ENCODE assay signal across 14 mouse cellular contexts in genomic region chr4:102762075-102762474, GRCm38 (mm10). TPM values are rescaled to one million over a fixed set of nuclear protein-coding genes. Genes with fewer than 3 reads are reported as not detected.
A peak's percentile ranks its signal among the peaks of the same experiment; 100 is the strongest.
DNase-seq lines count a peak whose midpoint lies in the region; ATAC-seq and TF ChIP-seq lines count a peak whose summit lies in the region.
"Had no signal": no experiment of that assay in that cellular context is flagged by ENCODE, and none has a peak within 500 bp of the region (broad histone marks: within the 10 kb centered on the region; RNA-seq: fewer than 3 reads in every experiment).

No protein-coding gene starts in this region.

- H3K4me3 ChIP-seq in forebrain, embryonic 12.5 days (replicated peaks): peak overlapping the region; percentile 9; the same call in 1 of the 2 replicates
- H3K4me3 ChIP-seq in forebrain, embryonic 11.5 days (ENCODE audit: low read depth, low read length): no peak overlapping the region
- no peak overlapping the region for H3K4me3 ChIP-seq in stomach, embryonic 14.5 days (ENCODE audit: low read depth, low read length)
- no peak overlapping the region for H3K4me3 ChIP-seq in stomach, postnatal 0 days (ENCODE audit: low read depth, low read length)
- H3K4me3 ChIP-seq in midbrain, embryonic 12.5 days: peak overlapping the region; percentile 25
- H3K4me3 ChIP-seq: embryonic facial prominence, embryonic 15.5 days; lung, embryonic 15.5 days had no signal

- H3K4me1 ChIP-seq in forebrain, embryonic 12.5 days: peaks cover 10% of the 10 kb centered on the region
- H3K4me1 ChIP-seq in forebrain, embryonic 11.5 days (replicated peaks; ENCODE audit: control insufficient read depth, insufficient read depth, low read length): peaks cover 3% of the 10 kb centered on the region; the same call in 1 of the 2 replicates
- H3K4me1 ChIP-seq in stomach, embryonic 14.5 days (ENCODE audit: control insufficient read depth, insufficient read depth, low read length): no peaks in the 10 kb centered on the region
- no peaks in the 10 kb centered on the region for H3K4me1 ChIP-seq in stomach, postnatal 0 days (replicated peaks; ENCODE audit: control insufficient read depth, insufficient read depth)
- peaks cover 15% of the 10 kb centered on the region for H3K4me1 ChIP-seq in midbrain, embryonic 12.5 days

- 85% methylated on average over 7 of the region's 7 CpGs for WGBS in forebrain, embryonic 12.5 days
- WGBS in forebrain, embryonic 11.5 days: 87% methylated on average over 7 of the region's 7 CpGs
- WGBS in stomach, embryonic 14.5 days: 74% methylated on average over 7 of the region's 7 CpGs
- 77% methylated on average over 7 of the region's 7 CpGs for WGBS in stomach, postnatal 0 days
- 82% methylated on average over 7 of the region's 7 CpGs for WGBS in midbrain, embryonic 12.5 days

- H3K27me3 ChIP-seq in forebrain, embryonic 12.5 days: no peaks in the 10 kb centered on the region
- H3K27me3 ChIP-seq in forebrain, embryonic 11.5 days (ENCODE audit: control insufficient read depth, insufficient read depth, low read length): no peaks in the 10 kb centered on the region
- H3K27me3 ChIP-seq in stomach, embryonic 14.5 days (ENCODE audit: control insufficient read depth, insufficient read depth, low read length): no peaks in the 10 kb centered on the region
- H3K27me3 ChIP-seq in stomach, postnatal 0 days (ENCODE audit: control insufficient read depth, insufficient read depth, low read length): no peaks in the 10 kb centered on the region
- no peaks in the 10 kb centered on the region for H3K27me3 ChIP-seq in midbrain, embryonic 12.5 days
- H3K27me3 ChIP-seq: embryonic facial prominence, embryonic 15.5 days; lung, embryonic 15.5 days had no signal

- no peak for TF ChIP-seq CTCF in stomach, postnatal 0 days (IDR thresholded peaks at IDR 0.05; ENCODE audit: low read depth)

- H3K36me3 ChIP-seq in forebrain, embryonic 12.5 days (replicated peaks): no peaks in the 10 kb centered on the region
- no peaks in the 10 kb centered on the region for H3K36me3 ChIP-seq in forebrain, embryonic 11.5 days (ENCODE audit: control insufficient read depth, insufficient read depth, low read length)
- no peaks in the 10 kb centered on the region for H3K36me3 ChIP-seq in stomach, embryonic 14.5 days (ENCODE audit: control insufficient read depth, insufficient read depth, low read length)
- H3K36me3 ChIP-seq in stomach, postnatal 0 days (ENCODE audit: control insufficient read depth, insufficient read depth, low read length): no peaks in the 10 kb centered on the region
- no peaks in the 10 kb centered on the region for H3K36me3 ChIP-seq in midbrain, embryonic 12.5 days
- H3K36me3 ChIP-seq: embryonic facial prominence, embryonic 15.5 days; lung, embryonic 15.5 days had no signal

- DNase-seq in forebrain, embryonic 11.5 days (ENCODE audit: low spot score): no peak
- DNase-seq in stomach, postnatal 0 days (ENCODE audit: low spot score): no peak
- DNase-seq in ovary, postnatal 10 days (ENCODE audit: low spot score): no peak
- no peak for DNase-seq in urinary bladder, postnatal 25 days (ENCODE audit: low spot score)
- DNase-seq: adrenal gland, postnatal 25 days; cerebellum, adult 8-10 months; gastrocnemius, postnatal 25 days; kidney, adult 2 months had no signal

- H3K9me3 ChIP-seq in forebrain, embryonic 12.5 days: no peaks in the 10 kb centered on the region
- H3K9me3 ChIP-seq in forebrain, embryonic 11.5 days (ENCODE audit: control insufficient read depth, low read length): no peaks in the 10 kb centered on the region
- H3K9me3 ChIP-seq in stomach, embryonic 14.5 days (ENCODE audit: control insufficient read depth, low read depth, low read length): no peaks in the 10 kb centered on the region
- no peaks in the 10 kb centered on the region for H3K9me3 ChIP-seq in stomach, postnatal 0 days (ENCODE audit: control insufficient read depth, low read length)
- no peaks in the 10 kb centered on the region for H3K9me3 ChIP-seq in midbrain, embryonic 12.5 days
- H3K9me3 ChIP-seq: embryonic facial prominence, embryonic 15.5 days; lung, embryonic 15.5 days had no signal

- H3K27ac ChIP-seq in forebrain, embryonic 12.5 days: no peak overlapping the region
- no peak overlapping the region for H3K27ac ChIP-seq in forebrain, embryonic 11.5 days (ENCODE audit: low read depth, low read length)
- no peak overlapping the region for H3K27ac ChIP-seq in stomach, embryonic 14.5 days (ENCODE audit: low read length)
- H3K27ac ChIP-seq in stomach, postnatal 0 days (replicated peaks): no peak overlapping the region
- H3K27ac ChIP-seq in midbrain, embryonic 12.5 days (replicated peaks): no peak overlapping the region
- H3K27ac ChIP-seq: embryonic facial prominence, embryonic 15.5 days; lung, embryonic 15.5 days had no signal

- H3K9ac ChIP-seq in forebrain, embryonic 12.5 days: no peak overlapping the region
- H3K9ac ChIP-seq in forebrain, embryonic 11.5 days (ENCODE audit: low read length): no peak overlapping the region
- no peak overlapping the region for H3K9ac ChIP-seq in stomach, embryonic 14.5 days (replicated peaks; ENCODE audit: low read depth, low read length)
- H3K9ac ChIP-seq in stomach, postnatal 0 days (ENCODE audit: low read length): no peak overlapping the region
- no peak overlapping the region for H3K9ac ChIP-seq in midbrain, embryonic 12.5 days (replicated peaks)
- H3K9ac ChIP-seq: embryonic facial prominence, embryonic 15.5 days; lung, embryonic 15.5 days had no signal

- peak overlapping the region; percentile 30 for H3K4me2 ChIP-seq in forebrain, embryonic 12.5 days
- no peak overlapping the region for H3K4me2 ChIP-seq in forebrain, embryonic 11.5 days (ENCODE audit: low read depth, low read length, severe bottlenecking)
- 0 out of 2 replicates have a peak overlapping the region, but pooled peaks have one; percentile 7 for H3K4me2 ChIP-seq in stomach, embryonic 14.5 days (replicated peaks; ENCODE audit: low read depth, low read length)
- no peak overlapping the region for H3K4me2 ChIP-seq in stomach, postnatal 0 days (replicated peaks; ENCODE audit: low read depth)
- peak overlapping the region; percentile 91 for H3K4me2 ChIP-seq in midbrain, embryonic 12.5 days (replicated peaks)
- H3K4me2 ChIP-seq: embryonic facial prominence, embryonic 15.5 days had no signal

- TF ChIP-seq EP300 in stomach, postnatal 0 days (optimal IDR thresholded peaks at IDR 0.05): no peak

- ATAC-seq in forebrain, embryonic 12.5 days (ENCODE audit: low FRiP score): no peak
- ATAC-seq in forebrain, embryonic 11.5 days (replicated peaks; ENCODE audit: low FRiP score): no peak
- ATAC-seq in stomach, embryonic 14.5 days (ENCODE audit: insufficient number of reproducible peaks, insufficient read depth, low FRiP score, low read depth): no peak
- ATAC-seq in stomach, postnatal 0 days (ENCODE audit: low FRiP score, low TSS enrichment): no peak
- ATAC-seq in midbrain, embryonic 12.5 days (ENCODE audit: low FRiP score, low read depth): no peak
- no peak for ATAC-seq in erythroid progenitor cell, adult 5-6 weeks (replicated peaks; ENCODE audit: low FRiP score, poor library complexity, severe bottlenecking)

RNA-seq across cellular contexts. Expression of gene Sgip1, which starts 21.0 kb away (rescaled TPM):
- polyA plus RNA-seq in forebrain, embryonic 12.5 days (2016; fragmentation: Nextera tagmentation; extraction: Ambion mirVana): 27.3 and 27.8 TPM in 2 replicates
- polyA plus RNA-seq in forebrain, embryonic 11.5 days (2014; fragmentation: Nextera tagmentation; extraction: Ambion mirVana): 12.8 and 13.6 TPM in 2 replicates
- 10.4 and 12.2 TPM in 2 replicates for polyA plus RNA-seq in stomach, embryonic 14.5 days (2014; fragmentation: Nextera tagmentation; extraction: Ambion mirVana)
- 2.4 and 2.8 TPM in 2 replicates for polyA plus RNA-seq in stomach, postnatal 0 days (2015; fragmentation: Nextera tagmentation; extraction: Ambion mirVana)
- polyA plus RNA-seq in midbrain, embryonic 12.5 days (2016; fragmentation: Nextera tagmentation; extraction: Ambion mirVana): 30.4 and 32.5 TPM in 2 replicates
- total RNA-seq in erythroid progenitor cell, adult 5-6 weeks (2015; ENCODE audit: low replicate concordance): 8.4 TPM in 1 of 2 replicates, not detected in the other
- total RNA-seq in erythroid progenitor cell, adult 5-6 weeks (2017; ENCODE audit: low replicate concordance): 0.45 TPM in 1 of 2 replicates, not detected in the other

Comparison
In these comparisons a context has a peak if more than half of its experiments do, and no peak if none do; other contexts are left out.
1. H3K4me2 ChIP-seq: peak in forebrain, embryonic 12.5 days (single experiment), stomach, embryonic 14.5 days (single experiment) and midbrain, embryonic 12.5 days (single experiment); none in forebrain, embryonic 11.5 days (single experiment) and stomach, postnatal 0 days (single experiment).
2. H3K4me3 ChIP-seq: peak in forebrain, embryonic 12.5 days (single experiment) and midbrain, embryonic 12.5 days (single experiment); none in forebrain, embryonic 11.5 days (single experiment), stomach, embryonic 14.5 days (single experiment) and stomach, postnatal 0 days (single experiment).